In genomic region chr6:12244151-12244550, GRCm38 (mm10) we compare ENCODE assay signal across 11 mouse cellular contexts.
"Had no signal": no experiment of that assay in that cellular context is flagged by ENCODE, and none has a peak within 500 bp of the region (broad histone marks: within the 10 kb centered on the region; RNA-seq: fewer than 3 reads in every experiment).

No protein-coding gene starts in this region.

- DNase-seq: retina, postnatal 1 day; right cerebral cortex, adult 18-20 months; right cerebral cortex, postnatal 14 days; right cerebral cortex, postnatal 25 days; right cerebral cortex, postnatal 4 days; spleen, adult 18-20 months; thymus, adult 18-20 months; thymus, adult 2 months; thymus, postnatal 25 days; thymus, postnatal 36 days; thymus, postnatal 4 days had no signal
